Mouse (Mus musculus) hematopoietic stem cell, adult 5-6 weeks (primary cell): ENCODE data around the gene Sh2d4b. TPM values are rescaled to one million over a fixed set of nuclear protein-coding genes. Genes with fewer than 3 reads are reported as not detected.

ENCODE experiments used
- ATAC-seq, 2 experiments: fragments of 125-278 bp in 1 of 2; replicated peaks in 1 of 2; 2 replicates each; pipeline ENCODE4 v1.8.0; 2016 to 2017; ENCODE audit warnings: inconsistent platforms in 2 of 2, mild to moderate bottlenecking in 2 of 2, moderate number of reproducible peaks in 2 of 2, low read depth in 1 of 2, moderate TSS enrichment in 1 of 2; ENCODE audit not compliant: low FRiP score in 2 of 2, poor library complexity in 2 of 2, severe bottlenecking in 2 of 2, insufficient read depth in 1 of 2, low TSS enrichment in 1 of 2
- total RNA-seq: library from RNA; stranded (forward); fragments of 172-1452, 232-1000 nt; gene quantifications from 2 replicates; pipeline ENCODE4 v1.2.3, GENCODE M21; 2017

Gene Sh2d4b
- total RNA-seq, 1 experiment from 2014 or later, result 0.35 TPM

DNA sequence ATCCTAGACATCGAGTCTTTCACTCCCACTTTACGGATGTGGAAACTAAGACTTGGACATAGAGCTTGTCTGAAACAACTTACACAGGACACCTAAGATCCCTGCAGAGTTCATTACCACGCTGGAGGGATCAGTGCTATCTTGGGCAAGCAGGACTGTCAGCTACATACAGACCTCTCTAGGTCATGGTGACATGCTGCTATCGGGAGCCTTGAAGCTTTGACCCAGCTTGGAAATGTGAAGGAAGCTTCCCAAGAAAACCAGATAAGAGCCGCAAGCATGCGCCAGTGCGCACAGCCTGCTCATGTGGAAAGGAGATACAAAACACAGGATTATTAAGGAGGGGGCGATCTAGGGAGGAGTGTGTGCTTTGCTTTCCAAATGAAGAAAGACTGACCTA lies 22.8 kb upstream of the Sh2d4b start:
- no peak for ATAC-seq

DNA sequence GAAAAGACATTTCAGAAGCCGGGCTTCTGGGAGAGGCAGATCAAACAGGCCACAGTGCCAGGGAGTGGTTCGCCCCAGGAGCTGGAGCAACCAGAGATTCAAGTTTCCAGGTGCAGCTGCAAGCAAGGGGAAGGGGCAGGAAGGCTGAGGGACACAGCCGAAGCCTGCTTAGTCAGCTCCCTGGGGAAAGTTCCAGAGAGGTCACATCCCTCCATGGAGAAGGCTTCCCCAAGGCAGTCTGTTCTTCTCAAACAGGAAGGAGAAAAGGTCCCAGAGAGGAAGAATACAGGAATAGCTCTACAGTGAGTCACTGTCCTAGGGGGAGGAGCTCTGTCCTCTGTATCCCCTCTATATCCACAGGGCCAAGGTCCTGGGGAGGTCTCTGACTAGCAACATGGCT lies 21.6 kb upstream of the Sh2d4b start:
- ATAC-seq, result no peak

DNA sequence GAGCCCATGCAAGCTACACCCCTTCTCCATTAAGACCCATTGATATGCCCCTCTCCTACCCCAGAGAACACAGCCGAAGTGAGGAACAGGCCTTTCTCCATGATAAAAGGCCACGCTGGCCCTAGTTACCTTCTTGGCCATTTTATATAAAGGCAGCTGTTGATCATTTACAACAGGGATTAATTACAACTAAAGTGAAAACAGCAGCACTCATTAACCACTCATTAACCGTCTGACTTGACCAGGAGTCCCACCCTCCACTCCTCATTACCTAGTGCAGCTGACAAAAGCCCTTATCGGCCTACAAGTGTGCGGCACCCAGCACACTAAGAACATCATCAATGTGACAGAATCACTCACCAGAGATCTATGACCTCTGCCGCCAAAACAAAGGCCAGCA lies 20.6 kb upstream of the Sh2d4b start:
- ATAC-seq, result no peak

DNA sequence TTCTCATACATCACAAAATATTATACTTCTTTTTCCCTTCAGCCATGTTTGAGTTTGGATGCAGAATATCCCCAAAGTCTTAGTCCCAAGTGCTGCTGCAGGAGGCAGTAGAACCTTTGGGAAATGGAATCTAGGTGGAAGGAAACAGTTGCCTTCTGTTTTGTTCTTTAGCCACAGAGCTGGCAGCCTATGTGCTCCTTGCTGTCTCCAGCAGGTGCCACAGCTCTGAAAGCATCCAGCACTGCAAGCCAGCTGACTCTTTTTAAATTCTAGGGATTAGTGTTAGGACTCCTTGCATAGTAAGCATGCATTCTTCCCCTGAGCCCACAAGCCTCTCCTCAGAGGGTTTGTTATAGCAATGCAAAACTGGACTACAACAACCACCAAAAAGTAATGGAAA lies 18.5 kb upstream of the Sh2d4b start:
- ATAC-seq, result no peak

DNA sequence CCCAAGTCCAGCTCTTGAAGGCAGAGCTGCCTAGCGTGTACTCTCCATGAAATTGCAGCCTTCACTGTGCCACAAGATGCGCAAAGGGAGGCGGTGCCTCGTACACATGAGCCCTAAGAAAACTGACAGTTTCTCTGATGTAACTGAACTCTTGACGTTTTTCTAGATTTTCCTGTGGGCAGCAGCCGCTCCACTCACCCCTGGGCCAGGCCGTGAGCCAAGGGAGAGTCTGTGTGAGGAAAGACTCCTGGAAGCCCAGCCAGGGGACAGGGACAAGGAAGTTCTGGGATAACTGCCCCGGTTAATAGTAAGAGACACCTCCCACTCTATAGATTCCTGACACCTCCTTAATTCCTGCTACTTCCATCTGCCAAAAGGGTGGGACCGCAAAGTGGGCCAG lies 15.7 kb upstream of the Sh2d4b start:
- no peak for ATAC-seq

DNA sequence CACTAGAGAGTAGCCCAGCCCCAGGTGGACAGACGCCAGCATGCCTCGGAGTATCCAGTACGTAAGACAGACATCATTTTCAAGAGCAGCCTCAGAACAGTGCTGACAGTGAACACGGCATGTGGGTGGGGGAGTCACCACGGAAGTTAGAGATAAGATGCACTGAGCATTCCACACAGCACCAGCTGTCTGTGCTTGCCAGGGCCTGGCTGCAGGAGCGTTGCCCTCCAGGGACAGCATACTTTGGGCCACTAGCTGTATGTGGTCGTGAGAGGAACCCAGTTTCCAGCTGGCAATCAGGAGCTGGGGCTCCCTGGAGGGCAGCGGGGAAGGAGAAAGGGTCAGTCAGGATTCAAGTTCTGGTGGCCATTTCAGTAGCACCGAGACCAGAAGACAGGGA lies 13.7 kb upstream of the Sh2d4b start:
- no peak for ATAC-seq

DNA sequence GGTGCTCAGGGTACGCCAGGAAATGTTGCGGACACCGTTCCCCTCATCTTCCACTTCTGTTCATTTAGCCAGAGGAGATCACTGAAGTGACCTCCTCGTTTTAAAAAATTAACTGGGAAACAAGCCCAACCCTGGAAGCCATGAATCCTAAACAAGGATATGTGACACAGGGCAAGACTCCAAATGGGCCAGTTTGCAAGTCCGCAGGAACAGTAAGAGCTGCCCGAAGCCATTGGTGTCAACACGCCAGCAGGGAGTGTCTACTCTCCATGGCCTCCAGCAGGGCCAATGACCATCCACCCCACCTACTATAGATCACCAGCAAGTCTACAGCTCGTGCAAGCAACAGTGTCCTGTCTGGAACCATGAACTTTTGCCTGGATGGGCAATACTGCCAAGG lies 12.7 kb upstream of the Sh2d4b start:
- no peak for ATAC-seq

DNA sequence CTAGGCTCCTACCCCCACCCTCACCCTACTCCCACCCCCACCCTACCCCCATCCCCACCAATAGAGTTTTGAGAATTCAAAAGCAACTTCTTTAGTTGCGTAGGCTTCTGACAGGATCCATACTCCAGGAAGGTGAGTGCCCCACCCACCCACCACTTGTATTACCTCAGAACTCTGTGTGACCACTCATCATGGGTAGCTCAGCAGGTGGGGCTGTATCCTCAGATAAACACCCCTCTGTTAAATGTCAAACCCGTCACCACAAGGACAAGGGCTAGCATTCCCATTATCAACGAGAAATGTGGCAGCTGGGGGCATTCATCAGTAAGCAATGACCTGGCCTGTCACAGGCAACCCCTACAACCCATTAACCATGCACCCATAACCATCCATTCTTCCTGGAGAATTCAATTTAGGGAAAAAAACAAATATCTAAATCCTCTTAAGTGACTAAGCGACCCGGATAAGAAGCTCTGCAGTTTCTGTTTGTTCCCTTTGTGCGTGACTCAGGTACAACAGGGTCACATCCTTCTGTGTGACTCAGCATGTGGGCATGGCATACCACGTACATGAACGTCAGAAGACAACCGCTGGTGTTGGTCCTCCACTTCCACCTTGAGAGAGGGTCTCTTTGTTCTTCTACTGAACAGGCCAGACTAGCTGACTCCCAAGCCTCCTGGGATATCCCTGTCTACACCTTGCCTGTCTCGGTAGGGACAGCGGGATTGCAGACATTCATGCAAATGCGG lies 9.4 kb upstream of the Sh2d4b start:
- peak; percentile 66 to 74 for ATAC-seq

DNA sequence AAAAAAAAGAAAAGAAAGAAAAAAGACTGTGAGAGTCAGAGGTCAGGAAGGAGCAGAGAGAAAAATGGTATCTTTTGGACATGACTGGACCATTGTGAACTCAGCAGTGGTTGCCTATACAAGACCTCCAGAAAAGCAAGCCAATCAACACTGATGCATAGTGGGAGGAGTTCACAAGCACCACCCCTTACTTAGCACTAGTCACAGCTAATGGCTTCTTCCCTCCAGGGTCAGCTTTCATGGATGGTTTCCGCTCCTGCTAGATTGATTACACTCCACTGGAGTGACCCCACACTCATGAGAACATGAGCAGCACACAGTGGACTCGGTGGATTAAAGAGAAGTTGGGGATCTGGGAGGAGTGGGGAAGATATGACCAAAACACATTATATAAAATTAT lies 7.2 kb upstream of the Sh2d4b start:
- ATAC-seq, result no peak

DNA sequence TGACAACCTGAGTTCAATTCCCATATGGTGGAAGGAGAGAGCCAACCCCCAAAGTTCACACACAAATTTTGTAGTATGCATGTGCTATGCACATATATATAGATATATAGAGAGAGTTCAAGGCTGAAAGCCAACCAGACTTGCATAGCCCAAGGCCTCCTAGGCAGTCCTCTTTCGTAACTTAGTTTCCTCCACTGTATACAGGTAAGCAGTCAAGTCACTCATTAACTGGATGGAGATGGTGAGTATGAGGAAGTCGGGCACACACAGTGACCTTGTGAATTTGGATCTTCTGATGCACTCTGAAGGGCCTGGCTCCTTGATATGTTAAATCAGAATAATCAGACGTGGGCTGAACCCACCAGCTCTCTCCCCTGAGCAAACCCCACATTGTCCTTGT lies 4.8 kb upstream of the Sh2d4b start:
- no peak for ATAC-seq

DNA sequence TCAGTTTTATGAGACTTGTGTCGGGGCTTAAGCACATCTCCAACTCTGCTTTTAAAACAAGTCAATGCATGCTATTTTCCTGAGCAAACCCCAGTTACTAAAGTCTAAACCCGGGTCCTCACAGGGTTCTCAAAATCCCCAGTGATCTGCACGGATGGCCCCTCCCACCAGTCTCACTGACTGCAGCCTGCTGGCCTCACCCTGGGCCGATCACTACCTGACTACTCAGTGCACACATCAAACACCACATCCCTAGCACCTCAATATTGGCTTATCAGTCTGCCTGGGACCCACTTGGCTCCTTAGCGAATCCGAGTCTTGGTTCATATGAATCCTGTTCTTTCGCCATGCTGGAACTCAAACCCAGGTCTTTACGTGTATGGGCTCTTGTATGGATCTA lies 2.6 kb upstream of the Sh2d4b start:
- no peak for ATAC-seq

DNA sequence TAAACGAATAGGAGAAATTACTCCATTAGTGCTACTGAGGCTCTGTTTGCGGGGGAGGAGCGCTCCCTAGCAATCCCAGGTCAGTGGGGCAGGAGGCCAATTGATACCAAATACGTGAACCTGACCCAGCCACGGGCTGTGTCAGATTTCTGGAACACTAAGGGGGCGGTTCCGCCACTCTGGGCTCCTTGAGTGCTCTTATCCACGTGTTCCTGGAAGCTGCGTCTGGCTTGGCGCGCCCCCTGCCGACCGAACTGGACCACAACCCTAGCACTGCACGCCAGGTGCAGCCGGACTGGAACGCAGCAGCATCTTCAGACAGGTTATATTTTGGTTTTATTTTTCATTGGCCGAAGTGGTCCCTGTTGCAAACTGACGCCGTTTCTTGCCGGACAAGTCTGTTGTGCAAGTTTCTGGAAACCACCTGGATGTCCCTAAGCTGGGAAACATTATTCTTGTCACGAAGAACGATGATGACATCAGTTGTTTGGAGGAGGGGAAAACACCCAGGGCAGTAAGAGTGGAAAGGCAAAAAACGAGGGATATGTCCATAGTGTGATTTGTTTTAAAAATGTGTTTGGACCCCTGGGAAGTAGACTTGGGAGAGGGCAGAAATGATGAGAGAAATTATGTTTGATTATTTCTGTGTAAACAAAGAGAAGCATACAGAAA lies 1.6 kb upstream of the Sh2d4b start:
- peak; percentile 83 to 86 for ATAC-seq

DNA sequence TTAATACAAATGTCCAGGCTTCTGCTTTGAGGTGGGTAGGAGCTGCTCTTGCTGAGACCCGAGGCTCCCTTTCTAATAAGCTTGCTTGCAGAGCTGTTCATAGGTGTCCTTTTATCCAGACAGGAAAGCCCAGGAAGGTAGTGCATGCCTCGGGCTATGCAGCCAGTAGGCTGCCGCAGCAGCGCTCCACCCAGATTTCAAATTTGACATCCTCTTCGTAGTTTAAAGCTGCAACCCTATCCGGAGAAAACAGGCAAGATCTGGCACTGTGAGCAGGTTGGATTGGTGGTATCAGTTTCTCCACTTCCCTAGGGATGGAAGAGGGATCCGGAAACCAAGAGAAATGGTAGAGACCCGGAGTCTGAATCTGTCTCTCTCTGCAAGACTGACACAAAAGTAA lies 818 bp upstream of the Sh2d4b start:
- no peak for ATAC-seq

DNA sequence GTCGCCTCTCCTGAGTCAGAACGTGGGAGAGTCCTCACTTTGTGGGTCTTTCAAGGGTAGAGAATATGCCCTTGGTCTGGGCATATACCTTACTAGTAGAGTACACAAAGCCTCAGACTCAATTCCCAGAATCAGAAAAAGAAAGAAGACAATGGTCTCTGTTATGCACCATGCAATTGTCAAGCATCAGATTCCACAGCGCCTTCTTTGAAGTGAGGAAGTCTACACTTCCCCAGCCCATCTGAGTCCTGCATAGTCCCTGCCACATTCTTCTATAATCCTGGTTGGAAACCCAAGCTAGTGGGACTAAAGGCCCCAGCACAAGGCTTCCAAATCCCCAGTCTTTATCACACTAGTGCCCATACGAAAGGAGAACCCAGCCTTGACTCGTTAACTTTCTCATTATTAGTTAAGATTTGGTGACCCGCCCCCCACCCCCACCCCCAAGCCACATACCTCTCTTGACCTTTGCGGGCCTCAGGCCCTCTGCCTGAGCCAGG lies 690 bp downstream of the Sh2d4b start:
- no peak for ATAC-seq

DNA sequence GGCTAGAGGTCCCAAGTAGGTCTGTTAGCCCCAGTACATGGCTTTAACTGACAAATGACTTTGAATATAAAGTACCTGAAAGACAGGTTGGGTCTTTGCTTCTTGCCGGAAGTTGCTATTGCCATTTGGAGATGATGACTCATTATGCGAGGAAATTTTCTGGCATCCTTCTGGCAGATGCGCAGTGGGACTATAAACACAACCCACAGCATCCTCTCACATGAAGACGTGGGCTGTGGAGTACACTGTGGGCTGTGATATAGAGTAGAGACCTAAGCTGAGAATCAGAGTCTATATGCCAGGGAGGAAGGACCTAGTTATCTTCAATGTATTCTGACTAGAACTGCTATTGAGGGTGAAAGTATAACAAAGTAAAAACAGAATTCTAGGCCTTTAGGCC lies 1.6 kb downstream of the Sh2d4b start:
- ATAC-seq, result no peak

DNA sequence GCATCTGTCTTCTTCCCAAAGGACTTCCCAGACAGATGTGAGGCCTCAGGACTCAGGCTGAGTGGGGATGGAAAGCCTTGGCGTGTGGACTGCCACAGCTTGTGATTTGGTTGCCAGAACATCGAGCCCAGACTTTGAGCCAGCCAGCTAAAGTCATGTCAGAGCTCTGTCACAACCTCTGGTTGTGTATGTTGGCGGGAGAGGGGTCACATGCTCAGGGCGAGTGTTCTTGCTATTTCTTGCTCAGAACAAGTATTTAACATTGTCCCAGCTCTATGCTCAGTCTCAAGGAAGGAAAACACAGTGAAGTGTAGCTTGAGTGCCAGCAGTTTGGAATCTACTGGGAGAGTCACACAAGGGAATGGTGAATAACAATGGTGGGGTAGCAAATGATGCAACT lies 3.4 kb downstream of the Sh2d4b start:
- no peak for ATAC-seq

DNA sequence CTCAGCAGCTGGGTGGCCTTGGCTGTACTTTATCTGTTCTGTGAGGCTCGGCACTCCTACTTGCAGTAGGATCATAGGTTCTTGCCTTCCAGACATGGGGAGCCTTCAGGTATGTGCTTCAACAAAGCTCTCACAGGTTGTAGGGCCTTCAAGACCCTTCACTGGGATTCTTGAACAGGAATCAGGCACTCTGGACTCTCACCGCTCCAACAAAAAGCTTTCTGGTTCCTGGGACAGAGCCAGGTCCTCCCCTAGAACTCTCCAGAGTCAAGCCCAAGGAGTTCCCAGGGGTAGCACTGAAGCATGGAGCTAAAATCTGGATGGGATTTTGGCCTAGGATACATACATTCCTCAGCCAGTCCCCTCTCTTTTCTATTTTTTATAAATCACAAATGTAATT lies 3.9 kb downstream of the Sh2d4b start:
- ATAC-seq, result no peak

DNA sequence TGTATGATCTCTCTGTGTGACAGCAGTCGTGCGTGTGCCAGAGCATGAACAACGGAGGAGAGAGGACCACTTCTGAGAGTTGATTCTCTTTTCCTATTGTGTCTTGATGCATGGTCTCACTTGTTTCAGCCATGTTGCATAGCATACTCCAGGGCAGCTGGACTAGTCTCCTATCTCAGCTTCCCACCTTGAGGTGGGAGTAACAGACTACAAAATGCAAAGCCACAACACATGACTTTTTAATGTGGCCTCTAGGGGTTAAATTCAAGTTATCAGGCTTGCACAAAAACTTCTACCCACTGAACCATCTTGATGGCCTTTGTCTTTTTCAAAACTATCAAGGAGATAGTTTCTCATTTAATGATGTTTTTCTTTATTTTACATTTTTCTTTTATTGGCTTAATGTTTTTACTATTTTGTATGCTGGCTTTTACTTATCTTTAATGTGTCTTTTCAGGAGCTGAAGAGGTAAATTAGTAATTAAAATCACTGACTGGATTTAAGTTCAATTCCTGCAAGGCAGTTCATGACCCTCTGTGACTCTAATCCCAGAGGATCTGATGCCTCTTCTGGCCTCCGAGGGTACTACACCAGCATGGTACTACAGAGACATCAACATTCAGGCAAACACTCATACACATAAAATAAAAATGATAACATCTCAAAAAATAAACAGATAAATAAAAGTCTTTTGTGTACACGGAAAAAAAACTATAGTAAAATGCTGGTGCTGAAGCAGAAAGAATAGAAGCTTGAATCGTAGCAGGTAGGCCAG lies 6.5 kb downstream of the Sh2d4b start:
- ATAC-seq, result no peak
